Mouse (Mus musculus): ENCODE results near the gene Olfr561. TPM values are rescaled to one million over a fixed set of nuclear protein-coding genes. Genes with fewer than 3 reads are reported as not detected.

The Olfr561 gene
- polyA plus RNA-seq (2015; fragmentation: Nextera tagmentation; extraction: Ambion mirVana) = not detected in 2 replicates

DNA sequence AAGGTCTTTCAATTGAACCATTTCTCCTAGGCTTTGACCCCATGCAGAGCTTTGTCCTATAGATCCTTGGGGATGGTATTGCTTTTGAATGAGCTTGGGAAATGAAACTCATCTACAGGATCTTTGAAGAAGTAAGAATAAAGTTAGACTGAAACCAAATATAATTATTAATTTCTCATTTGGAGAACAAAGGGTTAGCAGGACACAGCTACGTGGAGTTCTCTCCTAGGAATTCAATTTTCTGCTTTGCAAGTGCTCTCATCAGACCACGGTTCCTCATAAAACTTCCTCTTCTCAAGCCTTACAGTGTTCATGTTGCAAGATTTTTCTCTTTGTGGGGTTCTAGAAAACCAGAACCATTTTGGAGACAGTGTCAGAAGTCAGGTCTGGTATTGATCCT lies at the start of gene Olfr561:
TSS of gene Olfr561 (plus strand) at position 301 of the 400 bp plus-strand sequence.
- Histone ChIP-seq H3K4me1 (ENCODE audit: control insufficient read depth, insufficient read depth, low read length) (no peaks in the 10 kb centered on the region), H3K9ac (ENCODE audit: low read length) (no peak within 1 kb of the TSS), H3K4me2 (ENCODE audit: low read depth, low read length) (no peak within 1 kb of the TSS), H3K36me3 (ENCODE audit: control insufficient read depth, insufficient read depth, low read length) (no peaks in the 10 kb centered on the region), H3K4me3 (replicated peaks; ENCODE audit: low read length) (no peak within 1 kb of the TSS), H3K27ac (ENCODE audit: low read length) (no peak within 1 kb of the TSS), H3K9me3 (replicated peaks; ENCODE audit: control insufficient read depth, low read length) (no peaks in the 10 kb centered on the region), H3K27me3 (ENCODE audit: control insufficient read depth, insufficient read depth, low read length) (no peaks in the 10 kb centered on the region)
- WGBS = 72% methylated on average over 2 of the region's 2 CpGs
- ATAC-seq (ENCODE audit: insufficient read depth, low FRiP score) = no peak

DNA sequence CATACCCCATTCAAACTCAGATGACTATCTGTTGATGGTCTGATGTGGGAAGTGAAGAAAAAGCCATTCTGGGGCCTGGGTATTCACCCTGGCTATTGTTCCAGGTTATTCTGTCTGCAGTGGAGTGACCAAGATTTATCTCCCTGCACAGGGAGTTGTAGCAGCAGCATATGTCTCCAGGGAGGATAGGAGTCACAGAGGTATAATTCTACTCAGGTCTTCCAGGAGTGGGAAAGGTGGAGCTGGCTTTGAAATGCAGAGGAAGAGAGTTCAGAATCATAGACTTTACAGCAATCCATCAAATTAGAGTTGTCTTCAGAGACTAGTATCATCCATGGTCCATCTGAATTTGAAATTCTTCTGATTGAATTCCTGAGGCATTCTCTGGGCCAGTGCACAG lies 43.6 kb upstream of the Olfr561 start, which contains the start of gene Olfr559:
TSS of gene Olfr559 (minus strand) at position 101 of the 400 bp plus-strand sequence.
- no peak within 1 kb of the TSS for H3K4me2 ChIP-seq (ENCODE audit: low read depth, low read length)
- ATAC-seq (ENCODE audit: insufficient read depth, low FRiP score) = no peak
- H3K4me3 ChIP-seq (replicated peaks; ENCODE audit: low read length) = no peak within 1 kb of the TSS
- H3K27ac ChIP-seq (ENCODE audit: low read length) = no peak within 1 kb of the TSS
- no peaks in the 10 kb centered on the region for H3K27me3 ChIP-seq (ENCODE audit: control insufficient read depth, insufficient read depth, low read length)
- H3K9ac ChIP-seq (ENCODE audit: low read length) = no peak within 1 kb of the TSS
- H3K9me3 ChIP-seq (replicated peaks; ENCODE audit: control insufficient read depth, low read length) = no peaks in the 10 kb centered on the region
- H3K36me3 ChIP-seq (ENCODE audit: control insufficient read depth, insufficient read depth, low read length) = no peaks in the 10 kb centered on the region
- H3K4me1 ChIP-seq (ENCODE audit: control insufficient read depth, insufficient read depth, low read length) = no peaks in the 10 kb centered on the region

- Histone ChIP-seq H3K9me3 (replicated peaks; ENCODE audit: control insufficient read depth, low read length) (no peaks in the 10 kb centered on the region), H3K36me3 (ENCODE audit: control insufficient read depth, insufficient read depth, low read length) (no peaks in the 10 kb centered on the region), H3K9ac (ENCODE audit: low read length) (no peak overlapping the region), H3K27ac (ENCODE audit: low read length) (no peak overlapping the region), H3K27me3 (ENCODE audit: control insufficient read depth, insufficient read depth, low read length) (no peaks in the 10 kb centered on the region), H3K4me2 (ENCODE audit: low read depth, low read length) (no peak overlapping the region), H3K4me3 (replicated peaks; ENCODE audit: low read length) (no peak overlapping the region), H3K4me1 (ENCODE audit: control insufficient read depth, insufficient read depth, low read length) (no peaks in the 10 kb centered on the region)
- no peak; the same call in 1 of the 2 replicates for ATAC-seq (ENCODE audit: insufficient read depth, low FRiP score)
- 11% methylated on average over 1 of the region's 1 CpGs for whole genome bisulfite sequencing
Observed at GRCm38 (mm10) chr7:102733793-102734192, 37.2 kb upstream of the Olfr561 start.

GRCm38 (mm10) chr7:102737705-102738104 lies 33.3 kb upstream of the Olfr561 start:
- Histone ChIP-seq H3K36me3 (ENCODE audit: control insufficient read depth, insufficient read depth, low read length) (no peaks in the 10 kb centered on the region), H3K4me2 (ENCODE audit: low read depth, low read length) (no peak overlapping the region), H3K9ac (ENCODE audit: low read length) (no peak overlapping the region), H3K4me3 (replicated peaks; ENCODE audit: low read length) (no peak overlapping the region), H3K9me3 (replicated peaks; ENCODE audit: control insufficient read depth, low read length) (no peaks in the 10 kb centered on the region), H3K27ac (ENCODE audit: low read length) (no peak overlapping the region), H3K4me1 (ENCODE audit: control insufficient read depth, insufficient read depth, low read length) (no peaks in the 10 kb centered on the region), H3K27me3 (ENCODE audit: control insufficient read depth, insufficient read depth, low read length) (no peaks in the 10 kb centered on the region)
- no peak for ATAC-seq (ENCODE audit: insufficient read depth, low FRiP score)
- 25% methylated on average over 2 of the region's 2 CpGs for WGBS

DNA sequence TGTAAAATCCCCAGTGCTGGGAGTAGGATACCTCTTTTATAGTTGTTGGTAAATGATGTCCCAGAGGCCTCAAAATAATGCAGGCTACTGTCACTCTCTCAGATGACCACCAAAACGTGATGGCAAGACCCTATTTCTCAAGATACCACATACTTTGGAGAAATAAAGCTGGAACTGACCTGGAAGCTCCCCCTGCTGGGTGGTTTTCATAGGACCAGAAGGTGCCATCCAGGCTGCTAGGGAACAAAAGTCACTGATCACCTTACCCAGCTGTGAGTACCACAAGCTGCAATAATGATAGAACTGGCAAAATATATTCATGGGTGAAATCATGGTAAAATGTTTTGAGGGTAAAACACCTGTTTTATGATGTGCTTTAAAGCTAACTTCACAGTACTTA lies 18.9 kb upstream of the Olfr561 start:
- Histone ChIP-seq H3K36me3 (ENCODE audit: control insufficient read depth, insufficient read depth, low read length) (no peaks in the 10 kb centered on the region), H3K27ac (ENCODE audit: low read length) (no peak overlapping the region), H3K9ac (ENCODE audit: low read length) (no peak overlapping the region), H3K9me3 (replicated peaks; ENCODE audit: control insufficient read depth, low read length) (no peaks in the 10 kb centered on the region), H3K27me3 (ENCODE audit: control insufficient read depth, insufficient read depth, low read length) (no peaks in the 10 kb centered on the region), H3K4me1 (ENCODE audit: control insufficient read depth, insufficient read depth, low read length) (no peaks in the 10 kb centered on the region), H3K4me3 (replicated peaks; ENCODE audit: low read length) (no peak overlapping the region), H3K4me2 (ENCODE audit: low read depth, low read length) (no peak overlapping the region)
- 9% methylated on average over 1 of the region's 1 CpGs for WGBS
- no peak for ATAC-seq (ENCODE audit: insufficient read depth, low FRiP score)

DNA sequence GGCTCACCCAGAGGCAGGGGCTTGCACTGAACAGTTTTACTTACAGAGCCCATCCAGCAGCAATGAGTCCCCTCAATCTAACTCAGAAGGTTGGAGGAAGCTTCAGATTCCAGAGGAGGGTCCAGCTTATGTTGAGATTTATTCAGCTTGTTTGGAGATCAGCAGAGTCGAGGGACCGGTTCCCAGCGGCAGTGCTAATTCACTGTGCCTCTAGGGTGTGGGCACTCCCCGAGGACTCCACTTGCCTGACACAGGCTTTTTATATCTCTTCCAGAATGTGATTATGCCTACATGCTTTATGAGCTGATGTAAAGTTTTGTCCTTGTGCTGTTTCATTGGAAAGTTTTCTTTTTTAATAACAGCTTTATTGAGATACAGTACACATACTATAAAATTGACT lies 11.8 kb upstream of the Olfr561 start, which contains the start of the genes Olfr560 and Olfr78:
TSS of gene Olfr560 (minus strand) at position 101 of the 400 bp plus-strand sequence.
TSS of gene Olfr78 (minus strand) at position 206 of the 400 bp plus-strand sequence.
- Histone ChIP-seq H3K9ac (ENCODE audit: low read length) (no peak within 1 kb of the TSS), H3K27me3 (ENCODE audit: control insufficient read depth, insufficient read depth, low read length) (no peaks in the 10 kb centered on the region), H3K36me3 (ENCODE audit: control insufficient read depth, insufficient read depth, low read length) (no peaks in the 10 kb centered on the region), H3K27ac (ENCODE audit: low read length) (no peak within 1 kb of the TSS), H3K9me3 (replicated peaks; ENCODE audit: control insufficient read depth, low read length) (no peaks in the 10 kb centered on the region), H3K4me2 (ENCODE audit: low read depth, low read length) (no peak within 1 kb of the TSS), H3K4me3 (replicated peaks; ENCODE audit: low read length) (no peak within 1 kb of the TSS), H3K4me1 (ENCODE audit: control insufficient read depth, insufficient read depth, low read length) (no peaks in the 10 kb centered on the region)
- 53% methylated on average over 4 of the region's 4 CpGs for WGBS
- no peak for ATAC-seq (ENCODE audit: insufficient read depth, low FRiP score)

- ATAC-seq (ENCODE audit: insufficient read depth, low FRiP score) = no peak
Observed at GRCm38 (mm10) chr7:102803180-102803579, 32.2 kb downstream of the Olfr561 start, which contains the start of gene Olfr564. Gene Olfr564 (plus strand): TSS chr7:102803480.

More at GRCm38 (mm10) chr7:102803180-102803579, 32.2 kb downstream of the Olfr561 start, which contains the start of gene Olfr564:
- Histone ChIP-seq H3K9ac (ENCODE audit: low read length) (no peak within 1 kb of the TSS), H3K27me3 (ENCODE audit: control insufficient read depth, insufficient read depth, low read length) (no peaks in the 10 kb centered on the region), H3K36me3 (ENCODE audit: control insufficient read depth, insufficient read depth, low read length) (no peaks in the 10 kb centered on the region), H3K27ac (ENCODE audit: low read length) (no peak within 1 kb of the TSS), H3K4me2 (ENCODE audit: low read depth, low read length) (no peak within 1 kb of the TSS), H3K9me3 (replicated peaks; ENCODE audit: control insufficient read depth, low read length) (no peaks in the 10 kb centered on the region), H3K4me3 (replicated peaks; ENCODE audit: low read length) (no peak within 1 kb of the TSS), H3K4me1 (ENCODE audit: control insufficient read depth, insufficient read depth, low read length) (no peaks in the 10 kb centered on the region)

Other genes with a start within 250 kb of the Olfr561 start
- gene Olfr547, start 236.5 kb upstream of the Olfr561 start, polyA plus RNA-seq (2015; fragmentation: Nextera tagmentation; extraction: Ambion mirVana) = not detected in 2 replicates
- gene Olfr548-ps1, start 230.3 kb upstream of the Olfr561 start, polyA plus RNA-seq (2015; fragmentation: Nextera tagmentation; extraction: Ambion mirVana) = not detected in 2 replicates
- gene Olfr549, start 221.4 kb upstream of the Olfr561 start, polyA plus RNA-seq (2015; fragmentation: Nextera tagmentation; extraction: Ambion mirVana) = not detected in 2 replicates
- gene Trim21, start 205.7 kb upstream of the Olfr561 start, polyA plus RNA-seq (2015; fragmentation: Nextera tagmentation; extraction: Ambion mirVana) = 0.26 and 0.58 TPM in 2 replicates
- gene Olfr550, start 199.8 kb upstream of the Olfr561 start, polyA plus RNA-seq (2015; fragmentation: Nextera tagmentation; extraction: Ambion mirVana) = not detected in 2 replicates
- gene Olfr551, start 179.3 kb upstream of the Olfr561 start, polyA plus RNA-seq (2015; fragmentation: Nextera tagmentation; extraction: Ambion mirVana) = not detected in 2 replicates
- not detected in 2 replicates for gene Olfr552, start 173.5 kb upstream of the Olfr561 start, polyA plus RNA-seq (2015; fragmentation: Nextera tagmentation; extraction: Ambion mirVana)
- not detected in 2 replicates for gene Olfr553, start 153.0 kb upstream of the Olfr561 start, polyA plus RNA-seq (2015; fragmentation: Nextera tagmentation; extraction: Ambion mirVana)
- not detected in 2 replicates for gene Olfr554, start 132.8 kb upstream of the Olfr561 start, polyA plus RNA-seq (2015; fragmentation: Nextera tagmentation; extraction: Ambion mirVana)
- gene Olfr555, start 112.4 kb upstream of the Olfr561 start, polyA plus RNA-seq (2015; fragmentation: Nextera tagmentation; extraction: Ambion mirVana) = not detected in 2 replicates
- gene Olfr556, start 106.3 kb upstream of the Olfr561 start, polyA plus RNA-seq (2015; fragmentation: Nextera tagmentation; extraction: Ambion mirVana) = not detected in 2 replicates
- gene Trim68, start 83.9 kb upstream of the Olfr561 start, polyA plus RNA-seq (2015; fragmentation: Nextera tagmentation; extraction: Ambion mirVana) = 15.7 and 16.5 TPM in 2 replicates
- not detected in 2 replicates for gene Olfr557, start 75.3 kb upstream of the Olfr561 start, polyA plus RNA-seq (2015; fragmentation: Nextera tagmentation; extraction: Ambion mirVana)
- gene Olfr558, start 69.0 kb upstream of the Olfr561 start, polyA plus RNA-seq (2015; fragmentation: Nextera tagmentation; extraction: Ambion mirVana) = 0.45 and 0.75 TPM in 2 replicates
- not detected in 2 replicates for gene Olfr33, start 52.2 kb upstream of the Olfr561 start, polyA plus RNA-seq (2015; fragmentation: Nextera tagmentation; extraction: Ambion mirVana)
- not detected in 2 replicates for gene Olfr559, start 43.7 kb upstream of the Olfr561 start, polyA plus RNA-seq (2015; fragmentation: Nextera tagmentation; extraction: Ambion mirVana)
- gene Olfr560, start 11.9 kb upstream of the Olfr561 start, polyA plus RNA-seq (2015; fragmentation: Nextera tagmentation; extraction: Ambion mirVana) = not detected in 2 replicates
- gene Olfr78, start 11.8 kb upstream of the Olfr561 start, polyA plus RNA-seq (2015; fragmentation: Nextera tagmentation; extraction: Ambion mirVana) = 0.34 and 0.72 TPM in 2 replicates
- gene Olfr564, start 32.3 kb downstream of the Olfr561 start, polyA plus RNA-seq (2015; fragmentation: Nextera tagmentation; extraction: Ambion mirVana) = not detected in 2 replicates
- gene Olfr566, start 87.5 kb downstream of the Olfr561 start, polyA plus RNA-seq (2015; fragmentation: Nextera tagmentation; extraction: Ambion mirVana) = not detected in 2 replicates
- gene Olfr568, start 105.9 kb downstream of the Olfr561 start, polyA plus RNA-seq (2015; fragmentation: Nextera tagmentation; extraction: Ambion mirVana) = not detected in 2 replicates
- not detected in 2 replicates for gene Olfr569, start 119.7 kb downstream of the Olfr561 start, polyA plus RNA-seq (2015; fragmentation: Nextera tagmentation; extraction: Ambion mirVana)
- not detected in 2 replicates for gene Olfr570, start 123.4 kb downstream of the Olfr561 start, polyA plus RNA-seq (2015; fragmentation: Nextera tagmentation; extraction: Ambion mirVana)
- gene Olfr571, start 146.3 kb downstream of the Olfr561 start, polyA plus RNA-seq (2015; fragmentation: Nextera tagmentation; extraction: Ambion mirVana) = not detected in 2 replicates
- gene Olfr572, start 153.2 kb downstream of the Olfr561 start, polyA plus RNA-seq (2015; fragmentation: Nextera tagmentation; extraction: Ambion mirVana) = not detected in 2 replicates
- gene Olfr573-ps1, start 171.4 kb downstream of the Olfr561 start, polyA plus RNA-seq (2015; fragmentation: Nextera tagmentation; extraction: Ambion mirVana) = not detected in 2 replicates
- gene Olfr574, start 177.2 kb downstream of the Olfr561 start, polyA plus RNA-seq (2015; fragmentation: Nextera tagmentation; extraction: Ambion mirVana) = not detected in 2 replicates
- not detected in 2 replicates for gene Olfr575, start 187.6 kb downstream of the Olfr561 start, polyA plus RNA-seq (2015; fragmentation: Nextera tagmentation; extraction: Ambion mirVana)
- not detected in 2 replicates for gene Olfr576, start 191.4 kb downstream of the Olfr561 start, polyA plus RNA-seq (2015; fragmentation: Nextera tagmentation; extraction: Ambion mirVana)
- not detected in 2 replicates for gene Olfr577, start 204.7 kb downstream of the Olfr561 start, polyA plus RNA-seq (2015; fragmentation: Nextera tagmentation; extraction: Ambion mirVana)
- not detected in 2 replicates for gene Olfr578, start 218.1 kb downstream of the Olfr561 start, polyA plus RNA-seq (2015; fragmentation: Nextera tagmentation; extraction: Ambion mirVana)